Comparison of ENCODE assay signal across 8 mouse cellular contexts in the genomic region with DNA sequence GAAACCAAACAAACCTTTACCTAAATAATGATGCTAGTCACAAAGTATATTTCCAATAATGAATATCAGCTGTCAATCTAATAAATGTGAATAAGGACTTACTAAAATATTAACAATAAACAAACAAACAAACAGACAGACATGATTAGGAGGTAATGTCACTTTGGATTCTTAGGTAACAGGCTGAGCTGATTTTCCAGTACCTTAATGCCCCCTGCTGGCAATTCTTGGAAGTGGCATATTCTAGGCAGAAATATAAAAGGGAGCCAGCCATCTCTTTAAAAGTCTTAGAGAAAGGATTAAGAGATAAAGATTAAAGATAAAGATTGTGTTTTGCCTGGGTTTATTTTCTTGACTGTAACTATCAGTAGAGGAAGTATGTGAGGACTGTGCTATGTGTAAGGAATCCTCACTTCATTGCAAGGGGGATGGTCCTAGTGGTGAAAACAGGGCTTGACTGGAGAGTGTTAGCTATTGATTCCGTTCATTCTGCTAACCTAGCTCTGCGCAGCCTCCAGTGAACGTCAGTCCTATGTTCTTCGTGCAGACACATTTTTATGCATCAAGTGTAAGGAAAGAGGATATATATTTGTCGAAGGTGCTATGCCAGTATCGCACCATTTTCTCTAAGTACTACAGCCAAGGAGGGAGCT.
A peak's percentile ranks its signal among the peaks of the same experiment; 100 is the strongest.
DNase-seq lines count a peak whose midpoint lies in the region; ATAC-seq and TF ChIP-seq lines count a peak whose summit lies in the region.

No protein-coding gene starts in this region.

- 0 out of 2 replicates have a peak, but pooled peaks have one; percentile 58 for ATAC-seq in neural tube, embryonic 12.5 days (ENCODE audit: low FRiP score, low read depth)
- no peak for ATAC-seq in monocyte, adult 5-6 weeks (replicated peaks; ENCODE audit: insufficient number of reproducible peaks, low FRiP score, low TSS enrichment, poor library complexity, severe bottlenecking)

- no peaks in the 10 kb centered on the region for H3K4me1 ChIP-seq in thymus, adult 2 months (replicated peaks; ENCODE audit: control insufficient read depth, insufficient read depth, low read length)
- no peaks in the 10 kb centered on the region for H3K4me1 ChIP-seq in forebrain, embryonic 10.5 days
- H3K4me1 ChIP-seq in neural tube, embryonic 12.5 days, result no peaks in the 10 kb centered on the region

- 58% methylated on average over 6 of the region's 6 CpGs for WGBS in thymus, adult 2 months
- 55% methylated on average over 6 of the region's 6 CpGs for WGBS in forebrain, embryonic 10.5 days
- WGBS in neural tube, embryonic 12.5 days, result 54% methylated on average over 6 of the region's 6 CpGs

- intact Hi-C loops in left cerebral cortex, postnatal 4 days (cut with DNase I), result loop anchor here (5.0 kb wide), 1 partner anchor 849 kb away; no protein-coding TSS in a partner anchor

- no peaks in the 10 kb centered on the region for H3K27me3 ChIP-seq in thymus, adult 2 months (ENCODE audit: control insufficient read depth, insufficient read depth, low read length)
- no peaks in the 10 kb centered on the region for H3K27me3 ChIP-seq in forebrain, embryonic 10.5 days (ENCODE audit: poor library complexity, severe bottlenecking)
- no peaks in the 10 kb centered on the region for H3K27me3 ChIP-seq in neural tube, embryonic 12.5 days (replicated peaks)

- H3K27ac ChIP-seq in thymus, adult 2 months (ENCODE audit: control insufficient read depth, insufficient read depth, low read length), result no peak overlapping the region
- H3K27ac ChIP-seq in forebrain, embryonic 10.5 days, result no peak overlapping the region
- H3K27ac ChIP-seq in neural tube, embryonic 12.5 days, result no peak overlapping the region

- TF ChIP-seq POLR2A in thymus, adult 2 months (IDR thresholded peaks at IDR 0.05; ENCODE audit: control insufficient read depth, extremely low read depth, insufficient read depth, low read length, poor library complexity), result no peak

- H3K9ac ChIP-seq in neural tube, embryonic 12.5 days, result no peak overlapping the region

- H3K36me3 ChIP-seq in thymus, adult 2 months (ENCODE audit: control insufficient read depth, insufficient read depth, low read length), result no peaks in the 10 kb centered on the region
- H3K36me3 ChIP-seq in forebrain, embryonic 10.5 days (replicated peaks), result no peaks in the 10 kb centered on the region
- H3K36me3 ChIP-seq in neural tube, embryonic 12.5 days, result no peaks in the 10 kb centered on the region

- H3K9me3 ChIP-seq in forebrain, embryonic 10.5 days, result no peaks in the 10 kb centered on the region
- H3K9me3 ChIP-seq in neural tube, embryonic 12.5 days, result no peaks in the 10 kb centered on the region

- no peak for TF ChIP-seq CTCF in thymus, adult 2 months (IDR thresholded peaks at IDR 0.05; ENCODE audit: borderline replicate concordance, control insufficient read depth, extremely low read depth, insufficient read depth, low read length, poor library complexity)

- no peak overlapping the region for H3K4me3 ChIP-seq in thymus, adult 2 months (ENCODE audit: control insufficient read depth, insufficient read depth, low read length)
- H3K4me3 ChIP-seq in forebrain, embryonic 10.5 days, result no peak overlapping the region
- H3K4me3 ChIP-seq in neural tube, embryonic 12.5 days, result no peak overlapping the region

- peak; percentile 18 for DNase-seq in thymus, adult 2 months
- no peak for DNase-seq in thymus, postnatal 36 days
- peak; percentile 1 for DNase-seq in c-Kit-negative CD71-positive TER-119-positive erythroid progenitor cells, embryonic 14.5 days (ENCODE audit: low read depth, low spot score)
- peak; percentile 26 for DNase-seq in forebrain, embryonic 10.5 days (ENCODE audit: extremely low spot score, low spot score)
- DNase-seq in induced T-regulatory cell, adult 2 months (ENCODE audit: low read depth), result peak; percentile 43
- DNase-seq in left cerebral cortex, postnatal 4 days, result peak; percentile 68

- H3K4me2 ChIP-seq in neural tube, embryonic 12.5 days (replicated peaks), result no peak overlapping the region

Comparison
In these comparisons a context has a peak if more than half of its experiments do, and no peak if none do; other contexts are left out.
1. DNase-seq: peak in thymus, adult 2 months (single experiment), c-Kit-negative CD71-positive TER-119-positive erythroid progenitor cells, embryonic 14.5 days (single experiment), forebrain, embryonic 10.5 days (single experiment), induced T-regulatory cell, adult 2 months (single experiment) and left cerebral cortex, postnatal 4 days (single experiment); none in thymus, postnatal 36 days (0 of 2).